Mouse (Mus musculus) heart, postnatal 0 days (tissue): ENCODE measurements around the gene Cep112.

Source experiments
- CTCF ChIP-seq: IDR thresholded peaks from 2 replicates; pipeline ENCODE4 v1.5.1; 2016; ENCODE audit warnings: antibody characterized with exemption, control low read depth, low read depth
- EP300 ChIP-seq: IDR thresholded peaks from 2 replicates; pipeline ENCODE4 v1.6.1; 2016; ENCODE audit warnings: antibody characterized with exemption, low read depth

DNA sequence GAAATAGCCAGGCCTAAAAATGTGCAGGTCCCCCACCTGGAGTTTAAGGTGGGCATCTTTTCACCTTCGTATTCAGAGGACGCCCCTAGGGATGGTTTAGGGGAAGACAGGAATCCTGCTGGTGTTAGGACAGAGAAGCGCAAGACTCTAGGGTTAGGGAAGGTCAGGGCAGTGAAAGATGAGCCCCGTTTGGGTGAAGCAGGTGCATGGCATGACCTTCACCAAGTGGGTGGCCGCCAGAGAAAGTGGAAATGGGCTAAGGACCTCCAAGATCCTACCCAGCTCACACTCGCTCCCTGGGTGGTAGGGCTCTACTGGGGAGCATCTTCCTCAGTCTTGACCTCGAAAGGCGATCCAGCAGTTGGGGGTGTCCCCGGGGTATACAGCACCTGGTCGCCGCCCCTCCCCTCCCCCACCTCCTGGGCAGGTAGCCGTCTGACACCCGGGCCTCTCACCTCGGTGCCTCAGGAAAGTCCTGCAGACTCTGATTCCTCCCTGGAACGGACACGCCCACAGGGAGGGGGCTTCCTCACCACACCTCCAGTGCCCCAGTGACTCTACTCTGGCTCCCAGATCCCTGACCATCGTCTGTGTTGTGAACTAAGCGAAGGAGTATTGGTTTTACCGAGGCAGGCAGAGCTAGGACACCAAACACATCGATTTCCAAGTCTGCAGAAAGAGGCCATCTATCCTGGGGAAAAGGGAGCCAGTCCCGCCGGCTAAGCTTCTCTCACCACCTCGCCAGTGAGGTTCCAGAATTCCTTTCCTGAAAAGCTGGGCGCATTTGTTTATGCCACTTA lies 484.6 kb downstream of the Cep112 start:
- TF ChIP-seq EP300: no peak
- no peak for TF ChIP-seq CTCF
